Mouse (Mus musculus): ENCODE measurements around the gene Hist1h3g.

DNA sequence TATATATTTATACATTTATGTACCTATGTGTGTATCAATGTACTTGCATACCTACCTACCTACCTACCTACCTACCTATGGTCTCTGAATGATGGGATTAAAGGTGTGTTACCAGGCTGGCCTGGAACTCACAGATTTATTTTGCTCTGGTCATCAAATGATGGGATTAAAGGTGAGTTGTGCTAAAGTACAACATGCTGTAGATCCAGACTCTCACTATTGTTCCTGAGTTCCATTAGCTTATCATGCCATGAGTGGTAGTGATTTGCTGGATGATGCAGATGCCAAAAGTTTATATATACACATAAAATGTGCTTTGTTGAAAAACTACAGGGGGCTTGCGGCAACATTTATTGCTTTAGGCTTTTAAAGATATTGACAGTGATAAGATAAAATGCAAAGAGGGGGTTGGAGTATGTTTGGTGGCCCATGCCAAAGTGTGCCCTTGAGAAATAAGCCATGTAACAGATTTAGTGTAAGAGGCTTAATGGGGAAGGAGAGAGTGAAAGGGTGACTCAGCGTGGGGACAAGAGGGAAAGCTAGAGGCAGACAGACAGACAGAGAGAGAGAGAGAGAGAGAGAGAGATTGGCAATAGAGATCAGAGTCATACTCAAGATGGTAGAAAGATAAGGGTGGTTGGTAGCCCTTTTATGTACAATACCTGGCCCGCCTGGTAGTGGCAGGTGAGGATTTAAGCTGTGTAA, 1.9 kb downstream of the Hist1h3g start:
- TF ChIP-seq POLR2A (IDR thresholded peaks at IDR 0.05; ENCODE audit: extremely low read depth, insufficient read depth, low read length) (no peak), CTCF (IDR thresholded peaks at IDR 0.05; ENCODE audit: extremely low read depth, insufficient read depth, low read length) (no peak)

All from cortical plate, adult 2 months (tissue).